Mouse (Mus musculus) stomach, embryonic 14.5 days (tissue): ENCODE measurements around the gene Drosha. TPM values are rescaled to one million over a fixed set of nuclear protein-coding genes. Genes with fewer than 3 reads are reported as not detected.

Experiments used
- ATAC-seq: fragments of 200-750 bp; cut with Nextera tagmentation; 2 replicates; pipeline ENCODE4 v1.8.0; 2017; ENCODE audit warnings: low read depth, moderate TSS enrichment; ENCODE audit not compliant: insufficient number of reproducible peaks, insufficient read depth, low FRiP score
- H3K27ac ChIP-seq: fragments of 300-500 bp; sonication (generic); 2 replicates; pipeline ENCODE4 v1.5.1; 2014; ENCODE audit warnings: mild to moderate bottlenecking, low read length, moderate library complexity, mixed read lengths
- H3K27me3 ChIP-seq: fragments of 300-500 bp; sonication (generic); 2 replicates; pipeline ENCODE4 v1.6.1; 2014; ENCODE audit warnings: low read length, control low read depth, mixed read lengths; ENCODE audit not compliant: control insufficient read depth, insufficient read depth
- H3K36me3 ChIP-seq: fragments of 300-500 bp; sonication (generic); 2 replicates; pipeline ENCODE4 v1.6.1; 2014; ENCODE audit warnings: mild to moderate bottlenecking, control low read depth, low read length, moderate library complexity, mixed read lengths; ENCODE audit not compliant: control insufficient read depth, insufficient read depth
- H3K4me1 ChIP-seq: fragments of 300-500 bp; sonication (generic); 2 replicates; pipeline ENCODE4 v1.6.1; 2014; ENCODE audit warnings: low read length, control low read depth, mixed read lengths; ENCODE audit not compliant: control insufficient read depth, insufficient read depth
- H3K4me2 ChIP-seq: fragments of 300-500 bp; sonication (generic); replicated peaks from 2 replicates; pipeline ENCODE4 v1.6.1; 2014; ENCODE audit warnings: low read depth, low read length, control low read depth
- H3K4me3 ChIP-seq: fragments of 300-500 bp; sonication (generic); 2 replicates; pipeline ENCODE4 v1.5.1; 2014; ENCODE audit warnings: low read depth, low read length, control low read depth
- H3K9ac ChIP-seq: fragments of 300-500 bp; sonication (generic); replicated peaks from 2 replicates; pipeline ENCODE4 v1.6.1; 2014; ENCODE audit warnings: low read depth, mild to moderate bottlenecking, control low read depth, low read length, moderate library complexity, mixed read lengths
- H3K9me3 ChIP-seq: fragments of 300-500 bp; sonication (generic); 2 replicates; pipeline ENCODE4 v1.6.1; 2016; ENCODE audit warnings: low read depth, low read length, control low read depth; ENCODE audit not compliant: control insufficient read depth
- WGBS: fragments of 180-500 bp; shearing (Covaris S2); extraction: QIAGEN DNeasy Blood & Tissue Kit; methylation state at CpG from one replicate; pipeline ENCODE4 v1.1.7; 2014; 5-methylcytosine and 5-hydroxymethylcytosine counted together
- polyA plus RNA-seq: library from polyadenylated mRNA; unstranded; fragments of >200 nt; fragmentation: Nextera tagmentation; extraction: Ambion mirVana; gene quantifications from 2 replicates; pipeline ENCODE4 v1.2.1, GENCODE M21; 2014

Drosha gene
- polyA plus RNA-seq, 1 experiment from 2014 or later = 41.3 TPM

- 95% methylated on average over 11 of the region's 11 CpGs for WGBS
- Histone ChIP-seq H3K4me3 (no peak overlapping the region), H3K9ac (no peak overlapping the region), H3K4me2 (no peak overlapping the region), H3K9me3 (no peaks in the 10 kb centered on the region), H3K4me1 (no peaks in the 10 kb centered on the region), H3K36me3 (peaks cover 63% of the 10 kb centered on the region), H3K27ac (no peak overlapping the region), H3K27me3 (no peaks in the 10 kb centered on the region)
- ATAC-seq = no peak
These were observed 16.1 kb downstream of the Drosha start for GRCm38 (mm10) chr15:12840737-12841136.

DNA sequence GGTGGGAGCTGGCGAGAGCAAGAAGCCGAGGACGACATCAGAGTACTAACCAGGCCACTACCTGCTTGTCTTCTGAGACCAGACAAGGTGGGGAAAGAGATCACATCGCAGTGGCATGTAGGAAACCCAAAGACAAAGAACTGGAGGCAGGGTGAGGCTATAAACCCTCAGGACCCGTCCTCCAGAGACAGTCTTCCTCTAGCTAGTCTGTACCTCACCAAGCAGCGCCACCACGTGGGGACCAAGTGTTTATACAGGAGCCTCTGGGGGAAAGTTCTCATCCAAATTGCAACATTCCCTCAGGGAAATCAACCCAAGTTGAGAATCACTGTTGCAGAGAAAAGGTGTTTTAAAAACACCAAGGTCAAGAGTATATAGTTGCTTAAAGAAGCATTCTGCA is 18.2 kb downstream of the Drosha start:
- Histone ChIP-seq H3K4me3 (no peak overlapping the region), H3K36me3 (peaks cover 65% of the 10 kb centered on the region), H3K27me3 (no peaks in the 10 kb centered on the region), H3K9ac (no peak overlapping the region), H3K4me2 (no peak overlapping the region), H3K27ac (no peak overlapping the region), H3K4me1 (no peaks in the 10 kb centered on the region), H3K9me3 (no peaks in the 10 kb centered on the region)
- WGBS = 80% methylated on average over 7 of the region's 7 CpGs
- ATAC-seq = no peak

- H3K9me3 ChIP-seq = no peaks in the 10 kb centered on the region
- H3K27me3 ChIP-seq = no peaks in the 10 kb centered on the region
- 86% methylated on average over 11 of the region's 11 CpGs for WGBS
- no peak overlapping the region for H3K4me2 ChIP-seq
- H3K4me1 ChIP-seq = no peaks in the 10 kb centered on the region
- no peak overlapping the region for H3K9ac ChIP-seq
- H3K27ac ChIP-seq = no peak overlapping the region
- ATAC-seq = no peak
- peaks cover 59% of the 10 kb centered on the region for H3K36me3 ChIP-seq
- no peak overlapping the region for H3K4me3 ChIP-seq
These were observed 23.8 kb downstream of the Drosha start for GRCm38 (mm10) chr15:12848196-12848975.

DNA sequence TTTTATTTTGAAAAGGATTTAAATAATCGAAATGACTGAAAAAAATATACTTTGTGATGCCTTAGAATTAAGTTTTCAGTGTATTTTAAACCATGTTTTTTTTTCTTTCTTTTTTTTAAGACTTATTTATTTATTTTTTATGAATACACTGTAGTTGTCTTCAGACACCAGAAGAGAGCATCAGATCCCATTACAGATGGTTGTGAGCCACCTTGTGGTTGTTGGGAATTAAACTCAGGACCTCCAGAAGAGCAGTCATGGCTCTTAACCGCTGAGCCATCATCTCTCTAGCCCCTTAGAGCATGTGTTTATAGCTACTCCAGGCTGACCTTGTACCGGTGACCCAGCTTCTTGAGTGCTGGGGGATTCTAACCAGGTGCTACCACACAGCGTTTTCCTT is 24.8 kb downstream of the Drosha start:
- WGBS = 76% methylated on average over 4 of the region's 4 CpGs
- no peaks in the 10 kb centered on the region for H3K9me3 ChIP-seq
- no peaks in the 10 kb centered on the region for H3K27me3 ChIP-seq
- H3K4me3 ChIP-seq = no peak overlapping the region
- no peak overlapping the region for H3K9ac ChIP-seq
- H3K4me1 ChIP-seq = no peaks in the 10 kb centered on the region
- H3K36me3 ChIP-seq = peaks cover 64% of the 10 kb centered on the region
- no peak overlapping the region for H3K4me2 ChIP-seq
- no peak overlapping the region for H3K27ac ChIP-seq
- no peak for ATAC-seq

DNA sequence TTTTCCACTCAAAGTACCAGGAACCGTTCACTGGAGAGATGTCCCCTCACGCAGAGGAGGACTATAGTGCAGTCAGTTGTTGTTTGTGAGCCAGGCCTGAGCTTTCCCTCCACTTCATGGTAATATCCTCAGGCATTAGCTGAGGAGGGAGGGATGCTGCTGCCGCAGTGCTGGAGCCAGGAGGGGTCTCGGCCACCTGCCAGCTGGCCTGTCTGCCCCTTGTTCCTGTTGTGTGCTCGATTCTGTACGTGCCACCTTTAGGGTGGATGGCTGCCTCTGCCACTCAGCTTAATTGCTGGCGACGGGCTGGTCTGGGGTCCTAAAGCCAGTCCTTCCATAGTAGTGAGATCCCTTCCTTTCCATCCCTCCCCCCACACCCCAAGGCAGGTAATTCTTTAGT is 28.9 kb downstream of the Drosha start:
- 96% methylated on average over 8 of the region's 8 CpGs for WGBS
- Histone ChIP-seq H3K4me2 (no peak overlapping the region), H3K4me3 (no peak overlapping the region), H3K36me3 (peaks cover 67% of the 10 kb centered on the region), H3K4me1 (no peaks in the 10 kb centered on the region), H3K9me3 (no peaks in the 10 kb centered on the region), H3K9ac (no peak overlapping the region), H3K27me3 (no peaks in the 10 kb centered on the region), H3K27ac (no peak overlapping the region)
- no peak for ATAC-seq

DNA sequence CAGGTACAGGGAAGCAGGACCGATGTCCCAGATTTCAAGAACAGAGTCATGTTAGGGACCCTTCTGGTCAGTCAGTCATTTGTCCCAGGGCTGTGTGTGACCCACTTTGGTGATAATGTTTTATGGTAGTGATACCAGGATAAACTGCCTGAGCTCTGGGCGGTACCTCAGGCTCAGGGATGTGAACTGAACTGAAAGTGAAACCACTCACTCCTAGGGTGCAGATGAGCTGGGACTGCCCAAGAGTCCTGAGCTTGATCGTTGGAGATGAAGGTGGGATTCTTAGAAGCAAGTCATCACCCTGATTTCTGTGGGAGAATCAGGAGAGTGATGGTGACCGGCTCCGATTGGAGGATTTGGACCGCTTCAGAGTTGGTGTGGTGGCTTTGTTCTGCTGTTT is 32.2 kb downstream of the Drosha start:
- Histone ChIP-seq H3K27ac (no peak overlapping the region), H3K4me3 (no peak overlapping the region), H3K36me3 (peaks cover 58% of the 10 kb centered on the region), H3K9ac (no peak overlapping the region), H3K4me2 (no peak overlapping the region), H3K4me1 (no peaks in the 10 kb centered on the region), H3K9me3 (no peaks in the 10 kb centered on the region), H3K27me3 (no peaks in the 10 kb centered on the region)
- no peak for ATAC-seq
- 96% methylated on average over 6 of the region's 6 CpGs for WGBS

DNA sequence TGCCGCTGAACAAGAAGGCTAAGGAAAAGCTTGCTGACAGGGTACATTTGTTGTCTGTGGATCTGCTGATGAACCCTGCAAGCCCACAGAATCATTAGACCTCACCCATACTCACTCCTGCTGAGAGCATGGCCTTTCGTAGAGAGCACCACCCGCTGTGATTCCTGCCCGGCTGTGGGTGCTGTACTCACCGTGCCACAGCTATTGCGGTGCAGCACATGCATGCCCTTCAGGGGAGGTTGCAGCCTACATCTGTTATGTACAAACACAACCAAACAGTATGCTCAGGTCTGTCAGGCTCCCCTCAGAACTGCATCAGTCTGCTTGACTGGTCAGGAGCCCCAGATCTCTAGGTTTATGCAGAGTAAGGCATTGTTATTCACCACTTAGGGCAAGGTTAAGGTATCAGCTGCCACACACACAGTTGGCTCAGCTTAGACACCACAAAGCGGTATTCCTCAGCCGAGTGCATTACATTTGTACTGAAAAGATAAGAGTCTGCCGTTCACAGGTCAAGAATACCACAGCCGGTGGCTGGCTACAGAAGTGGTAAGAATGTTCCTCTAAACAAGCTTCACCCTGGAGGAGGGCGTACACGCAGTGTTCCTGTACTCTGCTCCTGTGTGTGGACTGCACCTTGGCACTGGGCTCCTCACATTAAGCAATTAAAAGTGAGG is 33.4 kb downstream of the Drosha start:
- Histone ChIP-seq H3K9ac (no peak overlapping the region), H3K4me3 (no peak overlapping the region), H3K4me1 (no peaks in the 10 kb centered on the region), H3K36me3 (peaks cover 58% of the 10 kb centered on the region), H3K27ac (no peak overlapping the region), H3K4me2 (no peak overlapping the region), H3K27me3 (no peaks in the 10 kb centered on the region), H3K9me3 (no peaks in the 10 kb centered on the region)
- 88% methylated on average over 12 of the region's 12 CpGs for WGBS
- no peak for ATAC-seq

GRCm38 (mm10) chr15:12858645-12859044 is 34.0 kb downstream of the Drosha start:
- peaks cover 51% of the 10 kb centered on the region for H3K36me3 ChIP-seq
- no peak for ATAC-seq
- no peaks in the 10 kb centered on the region for H3K9me3 ChIP-seq
- no peak overlapping the region for H3K4me2 ChIP-seq
- WGBS = 95% methylated on average over 3 of the region's 3 CpGs
- H3K4me3 ChIP-seq = no peak overlapping the region
- H3K27me3 ChIP-seq = no peaks in the 10 kb centered on the region
- H3K27ac ChIP-seq = no peak overlapping the region
- H3K9ac ChIP-seq = no peak overlapping the region
- no peaks in the 10 kb centered on the region for H3K4me1 ChIP-seq
